Mouse (Mus musculus) erythroid progenitor cell, adult 5-6 weeks (primary cell): Measurements from ENCODE around the gene Zranb3. TPM values are rescaled to one million over a fixed set of nuclear protein-coding genes. Genes with fewer than 3 reads are reported as not detected.
"Not testable (repeated sequence)": the region's sequence is repeated elsewhere in the genome, so short reads cannot be mapped to it uniquely, and the experiment has no call there.

Experiments
- ATAC-seq: replicated peaks from 2 replicates; pipeline ENCODE4 v1.8.0; 2016; ENCODE audit warnings: moderate number of reproducible peaks, mild to moderate bottlenecking, moderate TSS enrichment, inconsistent platforms; ENCODE audit not compliant: poor library complexity, low FRiP score, severe bottlenecking
- total RNA-seq, 2 experiments: library from RNA; stranded (forward) in 1 of 2; stranded (reverse) in 1 of 2; fragments of 150-400 nt in 1 of 2; fragments of 186-747, 209-891 nt in 1 of 2; gene quantifications; 2 replicates each; pipeline versions ENCODE4 v1.2.3 to v1.2.4; 2015 to 2017; ENCODE audit warnings: low replicate concordance in 2 of 2

Gene Zranb3
- total RNA-seq (2015; ENCODE audit: low replicate concordance) (19.7 and 21.3 TPM in 2 replicates), total RNA-seq (2017; ENCODE audit: low replicate concordance) (24.9 and 27.8 TPM in 2 replicates)

DNA sequence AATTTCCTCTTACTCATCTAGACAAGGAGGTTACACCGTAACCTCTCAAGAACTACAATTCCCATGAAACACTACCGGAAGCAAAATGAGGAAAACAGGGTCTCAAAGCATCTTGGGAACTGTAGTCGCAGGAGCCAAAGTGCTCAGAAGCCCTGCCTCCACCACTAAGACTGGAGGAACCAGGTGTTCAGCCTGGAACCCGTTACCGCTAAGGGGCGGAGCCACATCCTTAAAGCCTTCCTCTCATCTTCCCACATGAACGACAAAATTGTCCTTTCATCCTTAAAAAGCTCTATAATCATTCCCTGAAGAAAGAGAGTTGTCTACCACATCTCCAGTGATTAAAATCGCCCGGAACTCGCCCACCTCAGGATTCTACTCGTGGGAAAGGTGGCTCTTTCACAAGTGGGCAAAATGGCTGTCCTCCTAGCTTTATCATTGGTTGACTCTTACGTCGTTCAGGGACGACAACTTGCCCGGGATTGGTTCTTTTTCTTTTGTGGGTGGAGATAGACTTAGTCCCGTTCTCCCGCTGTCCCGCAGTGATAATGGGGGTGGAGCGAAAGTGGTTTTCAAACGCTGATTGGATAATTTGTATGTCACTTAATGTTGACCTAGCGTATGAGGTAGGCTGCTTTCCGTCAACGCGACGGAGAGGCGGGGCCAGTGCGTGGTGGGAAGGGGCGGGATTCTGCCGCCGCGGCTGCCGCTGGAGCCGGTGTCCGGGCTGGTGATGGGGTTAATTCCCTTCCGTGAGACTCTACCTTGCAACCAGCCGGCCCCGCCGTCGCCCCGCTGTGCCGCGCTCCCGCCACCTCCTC, at the start of gene Zranb3, which contains the start of gene R3hdm1:
Gene Zranb3, minus strand, starts transcription at position 407 of the 821 bp plus-strand sequence.
Gene R3hdm1, plus strand, starts transcription at position 661 of the 821 bp plus-strand sequence.
- ATAC-seq = peak; percentile 89

DNA sequence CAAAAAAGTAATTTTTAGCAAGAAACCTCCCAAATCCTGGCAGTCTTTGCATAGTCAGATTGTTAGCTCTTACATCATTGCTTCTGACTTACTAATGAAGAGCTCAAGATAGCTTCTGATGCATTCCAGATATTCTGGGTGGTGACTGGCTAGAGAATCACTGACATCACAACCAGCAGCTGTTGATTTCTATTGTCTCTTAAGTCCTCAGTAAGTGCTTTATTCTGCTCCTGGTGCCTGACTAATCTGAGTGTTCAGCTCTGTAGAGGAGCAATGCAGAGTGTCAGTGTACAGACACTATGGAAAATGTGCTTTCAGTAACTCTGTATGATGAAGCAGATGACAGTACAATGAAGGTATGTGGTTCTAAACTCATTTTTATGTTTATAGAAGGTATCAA, 38.9 kb upstream of the Zranb3 start:
- ATAC-seq = no peak

DNA sequence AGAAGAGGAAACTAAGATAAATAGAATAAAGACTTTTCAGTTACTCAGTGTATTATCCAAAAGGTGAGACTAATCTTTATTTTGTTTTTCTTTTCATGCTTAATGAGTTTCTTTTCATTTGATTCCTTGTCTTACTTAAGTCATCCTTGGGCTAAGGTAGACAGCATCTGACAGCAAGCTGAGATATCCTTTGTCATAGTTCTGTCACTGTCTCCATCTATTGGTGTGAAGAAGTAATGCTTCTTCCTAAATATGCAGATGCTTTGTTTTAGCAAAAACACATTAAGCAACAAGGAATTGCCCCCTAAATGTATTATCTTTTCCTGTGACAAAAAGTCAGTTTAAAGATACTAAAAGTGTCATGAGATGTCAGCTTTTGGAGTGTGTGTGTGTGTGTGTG, 38.2 kb upstream of the Zranb3 start:
- no peak for ATAC-seq

DNA sequence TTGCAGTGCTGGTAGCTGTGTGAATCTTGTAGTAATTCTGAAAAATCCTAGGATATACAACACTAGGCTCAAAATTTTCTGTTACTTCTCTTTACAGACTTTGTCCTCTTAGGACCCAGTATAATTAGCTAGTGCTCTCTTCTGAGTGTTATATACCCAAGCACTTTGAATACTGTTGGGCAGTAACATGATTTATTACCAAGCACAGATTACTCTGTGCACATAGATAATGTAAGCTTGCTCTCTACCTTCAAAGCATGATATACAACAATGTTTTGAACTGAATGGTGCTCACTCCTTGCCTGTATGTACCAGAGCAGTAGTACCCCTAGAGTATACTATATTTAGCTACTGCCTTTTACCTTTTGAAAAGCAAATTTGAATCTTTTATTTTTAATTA, 33.4 kb upstream of the Zranb3 start:
- ATAC-seq = not testable (repeated sequence)

DNA sequence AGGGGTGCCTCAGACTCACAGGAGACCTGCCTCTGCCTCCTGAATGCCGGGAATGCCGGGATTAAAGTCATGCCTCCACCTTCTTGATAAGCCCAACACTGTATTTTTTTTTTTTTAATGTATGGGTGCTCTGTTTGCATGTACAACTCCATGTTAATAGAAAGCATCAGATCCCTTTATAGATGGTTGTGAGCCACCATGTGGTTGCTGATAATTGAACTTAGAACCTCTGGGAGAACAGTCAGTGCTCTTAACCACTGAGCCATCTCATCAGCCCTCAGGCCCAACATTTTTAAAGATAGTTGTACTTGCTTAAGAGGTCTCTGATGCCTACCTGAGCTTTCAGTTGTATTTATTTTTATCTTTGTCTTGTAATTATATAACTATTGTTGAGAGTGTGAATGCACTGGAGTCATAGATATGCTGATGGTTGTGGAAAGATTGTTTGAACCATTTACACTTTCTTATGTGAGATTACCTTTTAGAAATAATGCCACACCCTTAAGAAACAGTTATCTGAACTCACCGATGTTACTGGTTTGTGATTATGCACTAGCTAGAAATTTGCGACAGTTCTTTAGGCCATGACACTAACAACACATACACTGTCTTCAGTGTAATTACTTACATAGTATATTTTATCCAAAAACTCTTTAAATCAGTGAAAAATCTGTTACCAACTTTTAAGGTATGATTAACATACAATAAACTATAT, 18.2 kb upstream of the Zranb3 start:
- no peak for ATAC-seq

DNA sequence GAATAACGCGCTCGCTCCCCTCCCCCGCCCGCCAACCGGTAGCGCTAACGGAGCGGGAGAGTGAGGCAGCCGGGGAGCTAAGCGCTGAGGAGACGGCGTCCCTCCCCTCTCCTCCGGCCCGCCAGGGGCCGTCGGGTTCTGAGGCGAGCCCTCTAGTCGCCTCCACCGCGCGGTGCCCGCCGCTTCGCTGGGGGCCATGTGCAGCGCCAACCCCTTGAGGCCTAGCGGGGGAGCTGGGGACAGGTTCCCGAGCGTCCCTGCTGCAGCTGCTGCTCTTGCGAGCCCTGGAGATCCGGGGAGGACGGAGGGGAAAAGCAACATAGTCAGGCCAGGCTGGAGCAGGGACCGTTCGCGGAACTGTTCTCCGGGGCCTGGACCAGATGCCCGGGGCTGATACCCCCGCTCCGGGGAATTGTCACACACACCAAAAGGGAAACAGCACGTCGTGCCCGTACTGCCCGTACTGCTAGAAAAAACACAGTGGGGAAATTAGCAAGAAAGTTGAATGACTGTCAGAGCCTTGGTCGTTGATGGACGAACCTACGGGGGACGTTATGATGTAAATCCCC, 757 bp upstream of the Zranb3 start:
- ATAC-seq = peak; percentile 28

DNA sequence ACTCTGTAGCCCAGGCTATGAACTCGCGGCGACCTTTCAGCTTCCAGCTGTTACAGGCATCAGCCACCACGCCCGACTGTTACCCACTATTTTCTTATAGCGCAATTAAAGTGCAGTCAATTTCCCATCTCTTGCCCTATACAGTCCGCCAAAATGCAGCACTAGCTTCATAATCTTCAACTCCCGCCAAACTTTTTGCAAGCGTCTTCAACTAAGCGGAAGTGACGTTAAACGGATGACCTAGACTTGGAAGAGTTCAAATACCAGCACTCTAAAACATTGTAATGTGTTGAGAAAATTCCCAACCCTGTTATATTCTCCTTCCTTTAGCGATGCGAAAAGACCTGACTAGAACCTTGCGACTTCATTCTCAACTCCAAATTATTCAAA, 601 bp downstream of the Zranb3 start:
- ATAC-seq = peak; percentile 57

DNA sequence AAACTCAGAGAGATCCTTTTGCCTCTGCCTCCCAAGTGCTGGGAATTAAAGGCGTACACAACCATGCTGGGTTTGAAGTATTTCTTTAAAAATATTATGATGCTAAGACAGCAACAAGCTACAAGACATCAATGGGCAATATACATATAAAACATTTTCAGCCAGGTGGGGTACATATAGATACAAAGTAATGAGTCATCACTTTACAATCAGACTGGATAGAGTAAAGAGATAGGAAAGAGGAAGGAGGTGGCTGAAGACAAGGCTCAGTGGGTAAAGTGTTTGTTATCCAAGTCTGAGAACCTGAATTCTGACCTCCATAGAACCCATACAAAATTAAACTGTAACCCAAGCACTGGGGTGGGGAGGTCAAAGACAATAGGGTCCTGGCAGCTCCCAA, 4.5 kb downstream of the Zranb3 start:
- no peak for ATAC-seq

DNA sequence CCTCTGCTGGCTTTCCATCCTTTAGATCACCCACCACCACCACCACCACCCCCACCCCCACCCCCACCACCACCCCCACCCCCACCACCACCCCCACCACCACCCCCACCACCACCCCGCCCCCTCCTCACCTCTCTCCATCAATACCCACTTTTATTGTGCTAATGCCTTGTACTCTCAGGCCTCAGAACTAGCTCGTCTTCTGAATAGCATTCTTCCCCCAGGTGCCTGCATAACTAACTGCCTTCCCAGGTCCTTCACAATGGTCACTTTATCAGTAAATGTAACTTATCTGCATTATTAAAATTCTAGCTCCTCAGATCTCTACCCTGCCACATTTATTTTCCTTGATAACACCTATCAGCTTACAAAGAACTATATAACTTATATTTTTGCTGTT, 8.2 kb downstream of the Zranb3 start:
- no peak for ATAC-seq

DNA sequence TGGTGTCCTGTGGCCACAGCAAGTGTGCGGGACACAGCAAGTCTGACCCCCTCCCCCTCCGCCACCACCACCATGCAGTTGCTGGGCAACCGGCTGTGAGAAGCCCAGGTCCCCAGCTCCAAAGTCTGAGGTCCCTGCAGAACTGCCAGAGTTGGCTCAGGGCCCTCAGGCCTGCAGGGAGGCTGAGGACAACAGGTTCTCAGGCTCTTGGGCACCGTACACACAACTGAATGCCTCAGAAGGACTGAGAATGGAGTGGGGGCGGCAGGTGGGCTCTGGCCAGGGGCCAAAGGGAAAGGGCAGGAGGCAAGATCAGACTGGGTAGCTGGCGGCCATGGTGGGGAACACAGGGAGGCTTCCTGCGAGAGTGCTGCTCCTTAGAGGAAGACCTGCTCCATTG, 20.0 kb downstream of the Zranb3 start:
- ATAC-seq = no peak

DNA sequence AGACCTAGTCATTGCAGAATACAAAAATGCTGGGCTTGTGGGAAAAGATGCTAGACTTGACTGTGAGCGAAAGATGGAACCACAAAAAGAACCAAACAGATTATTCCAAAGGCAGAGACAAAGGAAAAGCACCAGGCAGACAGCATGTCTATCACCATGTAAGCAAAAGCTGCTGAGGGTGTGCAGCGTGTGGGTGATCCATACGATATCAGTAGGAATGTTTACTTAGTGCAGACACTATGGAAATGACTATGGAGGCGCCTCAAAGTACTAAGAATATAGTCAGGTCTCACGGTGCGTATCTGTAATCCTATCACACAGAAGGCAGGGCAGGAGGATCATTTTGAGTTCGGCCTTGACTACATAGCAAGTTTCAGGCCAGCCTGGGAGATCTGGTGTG, 21.0 kb downstream of the Zranb3 start:
- no peak for ATAC-seq

DNA sequence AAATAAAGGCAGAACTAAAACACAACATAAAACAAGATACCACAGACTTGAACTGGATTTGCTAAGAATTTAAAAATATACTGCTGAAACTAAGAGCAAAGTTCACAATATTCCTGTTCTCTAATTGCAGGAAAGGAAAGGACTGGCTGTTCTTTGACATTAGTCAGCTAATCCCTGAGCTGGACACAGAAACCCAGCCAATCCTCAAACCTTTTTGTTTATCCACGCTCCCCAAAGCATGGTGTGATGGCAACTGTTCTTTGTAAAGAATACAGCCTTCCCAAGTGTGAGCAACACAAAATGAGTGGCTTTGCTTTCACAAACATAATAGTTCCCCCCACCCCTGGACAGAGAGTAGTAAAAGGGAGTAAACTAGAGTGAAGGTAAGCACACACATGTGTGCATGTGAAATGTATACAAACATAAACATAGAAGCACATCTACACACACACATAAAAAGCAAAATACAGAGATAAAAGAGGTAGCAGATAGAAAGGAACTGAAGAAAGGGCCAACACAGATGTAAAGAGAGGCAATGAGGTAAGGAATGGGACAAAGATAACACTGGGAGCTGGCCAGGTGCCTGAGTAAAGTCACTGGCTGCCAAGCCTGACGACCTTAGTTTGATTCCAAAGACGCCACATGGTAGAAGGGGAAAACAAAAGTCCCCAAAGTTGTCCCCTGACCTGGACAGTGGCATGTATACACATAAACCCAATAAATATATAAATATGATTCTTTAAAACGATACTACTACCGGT, 21.7 kb downstream of the Zranb3 start:
- no peak for ATAC-seq

DNA sequence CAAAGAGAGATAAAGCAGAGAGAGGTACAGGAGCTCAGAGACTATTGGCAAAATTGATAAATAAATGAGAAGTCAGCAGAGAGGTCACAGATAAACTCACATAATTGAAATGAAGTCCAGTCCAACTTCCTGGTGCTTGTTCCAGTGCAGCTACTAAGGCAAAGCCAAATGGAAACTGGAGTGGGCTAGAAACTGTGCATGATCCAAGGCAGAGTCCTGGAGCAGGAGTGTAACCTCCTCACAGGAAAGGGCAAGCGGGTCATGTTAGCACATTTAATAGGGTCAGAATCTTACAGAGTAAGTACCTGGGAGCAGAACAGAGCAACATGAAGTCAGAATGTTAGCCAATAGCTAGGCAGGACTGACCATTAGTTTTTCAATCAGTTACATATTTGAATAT, 24.2 kb downstream of the Zranb3 start:
- no peak for ATAC-seq

DNA sequence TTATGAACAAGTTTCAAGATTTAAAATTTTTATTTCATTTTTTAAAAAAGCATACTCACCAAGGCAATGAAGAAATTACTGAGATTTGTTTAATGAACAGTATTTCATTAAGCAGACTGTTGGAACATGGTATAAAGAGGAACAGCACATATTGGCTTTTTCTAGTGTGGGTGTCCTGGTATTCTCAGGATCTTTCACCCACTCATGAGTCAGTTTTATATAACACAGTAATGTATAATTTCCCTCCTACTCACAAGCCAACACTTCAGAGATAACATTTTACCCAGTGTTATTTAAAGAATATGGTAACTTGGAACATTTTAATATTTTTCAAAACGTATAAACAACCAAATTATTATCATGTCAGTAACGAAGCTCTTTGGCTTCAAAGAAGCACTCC, 25.1 kb downstream of the Zranb3 start:
- ATAC-seq = no peak

DNA sequence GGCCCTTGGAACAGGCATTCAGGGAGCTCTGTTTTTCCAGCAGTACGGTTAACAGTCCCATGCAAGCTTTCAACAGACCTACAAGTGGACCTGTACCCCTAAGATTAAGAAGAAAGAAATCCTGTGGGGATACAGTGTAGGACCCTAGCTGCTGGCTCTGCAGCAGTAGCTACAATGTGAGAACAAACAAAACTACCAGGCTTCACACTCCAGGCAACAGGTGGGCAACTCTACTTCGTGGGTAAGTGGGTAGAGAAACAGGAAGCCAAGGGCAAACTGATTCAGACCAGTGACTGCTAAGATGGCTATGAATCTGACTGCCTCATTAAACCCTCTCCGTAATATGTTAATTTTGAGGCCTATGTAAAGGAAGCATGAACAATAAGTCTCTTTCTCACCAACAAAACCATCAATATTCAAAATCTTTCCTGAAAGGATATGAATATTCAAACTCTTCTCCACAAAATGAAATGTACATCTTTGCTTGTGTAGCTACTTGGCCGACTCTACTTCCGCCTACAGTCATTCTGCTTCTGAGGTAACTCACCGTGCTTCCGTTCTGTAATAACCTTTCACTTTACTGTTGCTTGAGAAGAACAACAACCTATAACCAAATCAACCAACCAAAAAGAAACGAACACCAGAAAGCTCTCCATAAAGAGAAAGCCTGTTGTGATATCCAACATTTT, 25.9 kb downstream of the Zranb3 start:
- ATAC-seq = no peak

DNA sequence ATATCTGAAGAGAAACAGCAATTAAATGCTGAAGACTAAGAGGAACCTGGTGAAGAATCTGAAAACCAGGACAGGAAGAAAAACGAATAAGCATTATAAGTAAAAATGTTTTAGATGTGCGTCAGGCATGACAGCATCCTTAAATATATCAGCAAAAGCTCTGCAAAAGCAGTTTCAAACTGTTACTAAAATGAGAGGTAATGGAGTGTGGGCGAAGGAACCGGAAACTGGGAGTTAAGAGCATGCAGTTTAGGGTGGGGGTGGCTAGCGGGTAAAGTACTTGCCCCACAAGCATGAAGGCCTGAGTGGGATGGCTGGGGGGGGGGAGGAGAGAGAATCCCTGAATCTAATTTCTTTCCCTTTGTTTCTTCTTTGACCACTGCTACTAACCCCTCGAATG, 29.8 kb downstream of the Zranb3 start:
- no peak for ATAC-seq

DNA sequence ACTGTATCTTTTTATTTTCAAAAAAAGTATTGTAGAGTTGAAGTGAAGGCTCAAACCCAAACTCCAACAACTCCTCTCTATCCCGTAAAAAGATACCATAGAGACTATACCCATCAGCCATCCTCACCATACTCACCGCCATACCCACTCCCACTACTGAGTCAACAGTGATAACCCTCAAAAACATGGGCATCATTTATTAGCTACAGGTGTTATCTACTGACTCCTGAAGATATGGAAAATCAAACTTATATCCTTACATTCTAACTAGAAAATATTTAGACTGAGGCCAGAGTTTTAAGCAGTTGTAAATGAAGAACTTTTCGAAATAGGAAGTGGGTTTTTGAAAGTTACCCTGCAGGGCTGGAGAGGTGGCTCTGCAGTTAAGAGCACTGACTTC, 32.8 kb downstream of the Zranb3 start:
- no peak for ATAC-seq

DNA sequence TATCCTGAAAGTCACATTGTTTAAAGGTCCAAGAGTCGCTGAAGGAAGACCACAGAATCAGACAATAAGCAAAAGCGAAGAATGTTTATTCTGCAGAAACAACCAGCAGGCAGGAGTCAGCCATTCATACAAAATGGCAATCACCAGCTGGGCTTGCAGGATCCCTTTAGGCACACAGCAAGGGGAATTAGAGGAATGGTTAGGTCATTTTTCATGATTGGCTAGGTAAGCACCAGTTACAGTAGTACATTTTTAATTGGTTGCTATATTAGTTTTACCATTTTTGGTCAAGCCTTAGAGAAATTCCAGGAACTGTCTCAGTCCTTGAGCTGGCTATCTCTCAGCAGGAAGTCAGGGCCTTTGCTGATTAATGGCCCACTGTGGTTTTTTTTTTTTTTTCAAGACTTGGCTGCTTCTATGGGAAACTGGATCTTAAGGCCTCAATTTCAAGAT, 33.9 kb downstream of the Zranb3 start:
- no peak for ATAC-seq

DNA sequence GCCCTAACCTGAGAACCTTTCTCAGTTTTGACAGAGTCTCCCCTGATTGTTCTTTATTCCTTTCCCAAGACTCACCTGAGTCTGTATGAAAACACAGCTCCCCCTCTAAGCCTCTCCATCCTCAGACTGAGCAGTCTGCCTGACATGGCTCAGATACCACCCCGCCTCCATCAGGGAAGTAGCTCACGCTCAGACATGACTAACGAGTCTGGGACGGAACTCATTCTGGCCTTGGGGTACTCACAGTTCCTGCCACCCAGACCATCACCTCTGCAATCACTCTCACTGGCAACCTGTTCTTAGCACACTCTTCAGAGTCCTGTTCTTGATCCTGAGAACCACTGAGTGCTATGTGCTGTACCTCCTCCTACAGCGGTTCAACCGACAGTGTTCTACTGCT, 38.1 kb downstream of the Zranb3 start:
- no peak for ATAC-seq
